Mouse (Mus musculus) olfactory bulb, adult 2 months (tissue): ENCODE measurements around the gene Lyg2. TPM values are rescaled to one million over a fixed set of nuclear protein-coding genes. Genes with fewer than 3 reads are reported as not detected.

Experiments
- H3K27ac ChIP-seq: fragments of 200-500 bp; 2 replicates; pipeline ENCODE4 v1.5.1; 2012; ENCODE audit warnings: low read depth, low read length; ENCODE audit not compliant: insufficient read depth
- H3K4me1 ChIP-seq: fragments of 200-500 bp; 2 replicates; pipeline ENCODE4 v1.6.1; 2012; ENCODE audit warnings: low read length; ENCODE audit not compliant: control insufficient read depth, insufficient read depth
- H3K4me3 ChIP-seq: fragments of 200-500 bp; 2 replicates; pipeline ENCODE4 v1.5.1; 2012; ENCODE audit warnings: mild to moderate bottlenecking, low read depth, low read length, moderate library complexity; ENCODE audit not compliant: insufficient read depth
- CTCF ChIP-seq: fragments of 200-500 bp; IDR thresholded peaks from 2 replicates; pipeline ENCODE4 v1.5.1; 2012; ENCODE audit warnings: low read depth, mild to moderate bottlenecking, low read length, moderate library complexity; ENCODE audit not compliant: insufficient read depth
- POLR2A ChIP-seq: fragments of 200-500 bp; IDR thresholded peaks from 2 replicates; pipeline ENCODE4 v1.6.1; 2012; ENCODE audit warnings: mild to moderate bottlenecking, low read depth, low read length, moderate library complexity; ENCODE audit not compliant: insufficient read depth
- WGBS: fragments of 180-500 bp; shearing (Covaris S2); methylation state at CpG from one replicate; pipeline ENCODE4 v1.1.7; 2018; 5-methylcytosine and 5-hydroxymethylcytosine counted together
- polyA plus RNA-seq: library from polyadenylated mRNA; stranded (reverse); fragments of >200 nt; gene quantifications from 2 replicates; pipeline ENCODE4 v1.2.4, GENCODE M21; 2012; ENCODE audit warnings: low replicate concordance; ENCODE audit not compliant: missing spikeins, insufficient read depth, insufficient read length

The Lyg2 gene
- polyA plus RNA-seq: not detected in 2 replicates

- WGBS: 66% methylated on average over 5 of the region's 5 CpGs
- peaks cover 6% of the 10 kb centered on the region for H3K4me1 ChIP-seq
Observed at GRCm38 (mm10) chr1:37916393-37916792, at the start of gene Lyg2. TSS of gene Lyg2 (minus strand) at chr1:37916493.

GRCm38 (mm10) chr1:37965571-37965970 is 49.3 kb upstream of the Lyg2 start:
- 58% methylated on average over 10 of the region's 10 CpGs for WGBS
- no peak for TF ChIP-seq POLR2A
- no peak for TF ChIP-seq CTCF
- H3K4me1 ChIP-seq: no peaks in the 10 kb centered on the region
- H3K4me3 ChIP-seq: no peak overlapping the region
- no peak overlapping the region for H3K27ac ChIP-seq

More at GRCm38 (mm10) chr1:37916393-37916792, at the start of gene Lyg2:
- Histone ChIP-seq H3K4me3 (no peak within 1 kb of the TSS), H3K27ac (no peak within 1 kb of the TSS)
- no peak for TF ChIP-seq POLR2A
- no peak for TF ChIP-seq CTCF

- H3K4me3 ChIP-seq: no peak overlapping the region
- TF ChIP-seq CTCF (no peak), POLR2A (no peak)
- WGBS: 50% methylated on average over 5 of the region's 5 CpGs
- no peak overlapping the region for H3K27ac ChIP-seq
- no peaks in the 10 kb centered on the region for H3K4me1 ChIP-seq
Observed at GRCm38 (mm10) chr1:37959486-37959885, 43.2 kb upstream of the Lyg2 start.

GRCm38 (mm10) chr1:37958516-37958915 is 42.2 kb upstream of the Lyg2 start:
- TF ChIP-seq CTCF (no peak), POLR2A (no peak)
- no peaks in the 10 kb centered on the region for H3K4me1 ChIP-seq
- no peak overlapping the region for H3K27ac ChIP-seq
- 73% methylated on average over 2 of the region's 2 CpGs for WGBS
- no peak overlapping the region for H3K4me3 ChIP-seq

GRCm38 (mm10) chr1:37957659-37958058 is 41.4 kb upstream of the Lyg2 start, which contains the start of gene Lyg1:
TSS of gene Lyg1 (minus strand) at chr1:37957759.
- H3K4me3 ChIP-seq: no peak within 1 kb of the TSS
- H3K4me1 ChIP-seq: no peaks in the 10 kb centered on the region
- no peak within 1 kb of the TSS for H3K27ac ChIP-seq
- no peak for TF ChIP-seq CTCF
- TF ChIP-seq POLR2A: no peak
- 82% methylated on average over 5 of the region's 5 CpGs for WGBS

GRCm38 (mm10) chr1:37956690-37957431 is 40.6 kb upstream of the Lyg2 start:
- TF ChIP-seq CTCF: no peak
- 17% methylated on average over 3 of the region's 3 CpGs for WGBS
- Histone ChIP-seq H3K4me1 (no peaks in the 10 kb centered on the region), H3K4me3 (no peak overlapping the region), H3K27ac (no peak overlapping the region)

GRCm38 (mm10) chr1:37955251-37955650 is 39.0 kb upstream of the Lyg2 start:
- no peak for TF ChIP-seq POLR2A
- TF ChIP-seq CTCF: no peak
- no peak overlapping the region for H3K27ac ChIP-seq
- no peak overlapping the region for H3K4me3 ChIP-seq
- WGBS: 90% methylated on average over 2 of the region's 2 CpGs
- no peaks in the 10 kb centered on the region for H3K4me1 ChIP-seq

- WGBS: 75% methylated on average over 7 of the region's 7 CpGs
- Histone ChIP-seq H3K4me1 (no peaks in the 10 kb centered on the region), H3K4me3 (no peak overlapping the region), H3K27ac (no peak overlapping the region)
- TF ChIP-seq CTCF (no peak), POLR2A (no peak)
Observed at GRCm38 (mm10) chr1:37954786-37955185, 38.5 kb upstream of the Lyg2 start.

GRCm38 (mm10) chr1:37948906-37949305 is 32.6 kb upstream of the Lyg2 start:
- TF ChIP-seq CTCF (no peak), POLR2A (no peak)
- Histone ChIP-seq H3K4me3 (no peak overlapping the region), H3K4me1 (no peaks in the 10 kb centered on the region), H3K27ac (no peak overlapping the region)
- WGBS: 72% methylated on average over 2 of the region's 2 CpGs

GRCm38 (mm10) chr1:37931806-37932205 is 15.5 kb upstream of the Lyg2 start:
- 18% methylated on average over 3 of the region's 3 CpGs for WGBS
- no peak overlapping the region for H3K4me3 ChIP-seq
- no peak for TF ChIP-seq CTCF
- TF ChIP-seq POLR2A: no peak

More at GRCm38 (mm10) chr1:37931806-37932205, 15.5 kb upstream of the Lyg2 start:
- Histone ChIP-seq H3K4me1 (no peaks in the 10 kb centered on the region), H3K27ac (no peak overlapping the region)
